Mouse (Mus musculus) hindbrain, postnatal 0 days (tissue): ENCODE data around the gene Prkn. TPM values are rescaled to one million over a fixed set of nuclear protein-coding genes. Genes with fewer than 3 reads are reported as not detected.
A peak's percentile ranks its signal among the peaks of the same experiment; 100 is the strongest.

Source experiments
- ATAC-seq: fragments of 200-750 bp; cut with Nextera tagmentation; 2 replicates; pipeline ENCODE4 v1.8.0; 2017; ENCODE audit warnings: mild to moderate bottlenecking, moderate TSS enrichment, moderate library complexity
- DNase-seq: peaks from one replicate; pipeline ENCODE4 v3.0.0-alpha.2; 2015; ENCODE audit warnings: low spot score
- H3K27ac ChIP-seq: fragments of 300-500 bp; sonication (generic); 2 replicates; pipeline ENCODE4 v1.5.1; 2014; ENCODE audit warnings: mild to moderate bottlenecking
- H3K27me3 ChIP-seq: fragments of 300-500 bp; sonication (generic); 2 replicates; pipeline ENCODE4 v1.6.1; 2014; ENCODE audit warnings: low read length, mixed read lengths; ENCODE audit not compliant: insufficient read depth
- H3K36me3 ChIP-seq: fragments of 300-500 bp; sonication (generic); 2 replicates; pipeline ENCODE4 v1.6.1; 2014; ENCODE audit warnings: low read length, mixed read lengths; ENCODE audit not compliant: insufficient read depth
- H3K4me1 ChIP-seq: fragments of 300-500 bp; sonication (generic); 2 replicates; pipeline ENCODE4 v1.6.1; 2014; ENCODE audit warnings: antibody characterized with exemption, low read length, mixed read lengths; ENCODE audit not compliant: insufficient read depth
- H3K4me2 ChIP-seq: fragments of 300-500 bp; sonication (generic); 2 replicates; pipeline ENCODE4 v1.6.1; 2014; ENCODE audit warnings: low read depth, mild to moderate bottlenecking, low read length, moderate library complexity, mixed read lengths
- H3K4me3 ChIP-seq: fragments of 300-500 bp; sonication (generic); 2 replicates; pipeline ENCODE4 v1.5.1; 2014; ENCODE audit warnings: low read length
- H3K9ac ChIP-seq: fragments of 300-500 bp; sonication (generic); replicated peaks from 2 replicates; pipeline ENCODE4 v1.6.1; 2014; ENCODE audit warnings: mild to moderate bottlenecking, low read length, moderate library complexity, mixed read lengths
- H3K9me3 ChIP-seq: fragments of 300-500 bp; sonication (generic); 2 replicates; pipeline ENCODE4 v1.6.1; 2016; ENCODE audit warnings: low read length, mixed read lengths
- CTCF ChIP-seq: IDR thresholded peaks from 2 replicates; pipeline ENCODE4 v1.5.1; 2016; ENCODE audit warnings: antibody characterized with exemption, control low read depth, low read depth
- WGBS: fragments of 180-500 bp; shearing (Covaris S2); extraction: QIAGEN DNeasy Blood & Tissue Kit; methylation state at CpG from one replicate; pipeline ENCODE4 v1.1.7; 2014; 5-methylcytosine and 5-hydroxymethylcytosine counted together
- polyA plus RNA-seq: library from polyadenylated mRNA; unstranded; fragments of >200 nt; fragmentation: Nextera tagmentation; extraction: Ambion mirVana; gene quantifications from 2 replicates; pipeline ENCODE4 v1.2.1, GENCODE M21; 2015
- total RNA-seq: library from RNA; depleted of rRNA; stranded (reverse); fragments of >200 nt; gene quantifications from 2 replicates; pipeline ENCODE4 v1.2.3, GENCODE M21; 2014

Gene Prkn
- total and polyA plus RNA-seq, 2 experiments from 2014 or later: 9.3 to 10.7 TPM

DNA sequence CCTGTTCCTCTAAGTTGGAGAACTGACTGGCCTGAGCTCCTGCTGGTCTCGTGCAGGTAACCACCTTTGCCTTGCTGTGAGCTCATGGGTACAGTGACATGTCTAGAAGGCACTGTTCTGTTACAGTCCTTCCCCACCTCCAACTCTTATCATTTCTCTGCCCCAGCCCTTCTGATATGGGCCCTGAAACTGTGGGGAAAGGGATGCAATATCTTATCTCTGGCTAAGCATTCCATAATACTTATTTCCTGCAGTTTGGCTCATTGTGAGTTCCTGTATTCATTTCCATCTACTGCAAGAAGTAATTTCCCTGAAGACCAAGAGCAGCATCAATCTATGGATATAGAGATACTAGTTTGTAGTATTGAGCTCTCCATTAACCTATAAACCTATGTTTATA is 506.1 kb downstream of the Prkn start:
- no peak for TF ChIP-seq CTCF

DNA sequence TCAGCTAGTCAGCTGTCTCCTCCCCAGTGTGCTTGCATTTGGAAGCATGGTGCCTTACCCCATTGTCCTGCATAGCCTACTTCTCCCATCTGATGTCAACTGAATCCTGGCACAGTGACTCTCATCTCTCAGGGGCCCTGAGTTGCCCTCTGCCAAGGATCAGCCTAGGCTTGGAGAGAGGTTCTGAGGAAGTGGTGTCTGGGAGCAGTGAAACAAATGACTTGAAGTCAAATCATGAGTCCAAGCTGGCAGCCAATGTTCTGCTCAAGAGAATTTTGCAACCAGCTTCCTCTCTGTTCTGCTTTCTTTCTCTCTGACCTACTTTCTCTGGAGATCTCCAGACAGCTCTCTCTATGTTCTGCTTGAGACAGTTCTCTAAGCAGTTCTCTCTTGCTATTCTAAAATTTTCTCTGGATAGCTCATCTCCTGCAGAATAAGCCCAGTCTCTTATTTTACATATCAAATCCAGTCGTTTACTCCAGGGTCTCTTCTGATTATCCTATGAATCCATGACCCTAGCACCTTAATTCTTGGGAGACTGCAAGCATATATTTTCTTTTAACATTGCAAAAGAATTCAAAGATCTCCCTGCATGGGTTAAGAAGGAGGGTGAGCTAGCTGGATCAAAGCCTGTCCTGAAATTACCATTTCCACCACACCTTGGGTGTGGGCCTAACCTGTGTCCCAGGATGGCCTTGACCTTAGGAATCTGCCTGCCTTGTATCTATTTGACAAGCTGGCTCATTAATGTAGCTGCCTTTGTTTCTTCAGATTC is 512.8 kb downstream of the Prkn start:
- no peak overlapping the region for H3K27ac ChIP-seq
- DNase-seq: no peak
- H3K36me3 ChIP-seq: no peaks in the 10 kb centered on the region
- no peak overlapping the region for H3K4me3 ChIP-seq
- no peak for ATAC-seq
- TF ChIP-seq CTCF: no peak
- H3K4me1 ChIP-seq: no peaks in the 10 kb centered on the region
- WGBS: 52% methylated on average over 1 of the region's 1 CpGs
- no peaks in the 10 kb centered on the region for H3K9me3 ChIP-seq
- no peak overlapping the region for H3K9ac ChIP-seq
- no peak overlapping the region for H3K4me2 ChIP-seq
- H3K27me3 ChIP-seq: no peaks in the 10 kb centered on the region

More for the DNA sequence above, 506.1 kb downstream of the Prkn start:
- H3K4me3 ChIP-seq: no peak overlapping the region
- no peak overlapping the region for H3K9ac ChIP-seq
- DNase-seq (no peak), ATAC-seq (no peak)
- no peaks in the 10 kb centered on the region for H3K27me3 ChIP-seq
- no peaks in the 10 kb centered on the region for H3K9me3 ChIP-seq
- H3K36me3 ChIP-seq: no peaks in the 10 kb centered on the region
- H3K4me1 ChIP-seq: no peaks in the 10 kb centered on the region
- 92% methylated on average over 1 of the region's 1 CpGs for whole genome bisulfite sequencing
- no peak overlapping the region for H3K4me2 ChIP-seq
- no peak overlapping the region for H3K27ac ChIP-seq

DNA sequence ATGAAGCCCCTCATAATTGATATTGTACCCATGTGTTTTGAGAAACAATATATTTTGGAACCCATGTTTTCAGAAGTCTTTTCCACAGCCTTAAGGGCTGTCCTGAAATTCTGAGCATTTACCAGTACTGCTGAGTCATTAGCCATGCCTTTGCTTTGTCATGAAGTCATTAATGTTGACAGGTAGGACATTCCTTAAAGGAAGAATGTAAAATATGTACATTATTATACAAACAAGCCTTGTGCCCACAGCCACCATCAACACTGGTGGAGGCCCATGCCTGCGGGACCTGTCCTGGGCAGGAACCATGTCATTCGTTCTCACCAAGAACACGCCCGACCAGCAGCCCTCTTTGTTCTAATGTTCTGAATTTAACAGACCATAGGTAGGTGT is 513.4 kb downstream of the Prkn start:
- WGBS: 94% methylated on average over 4 of the region's 4 CpGs
- Histone ChIP-seq H3K4me3 (no peak overlapping the region), H3K27me3 (no peaks in the 10 kb centered on the region), H3K9ac (no peak overlapping the region), H3K27ac (no peak overlapping the region), H3K36me3 (no peaks in the 10 kb centered on the region), H3K4me1 (no peaks in the 10 kb centered on the region), H3K4me2 (no peak overlapping the region), H3K9me3 (no peaks in the 10 kb centered on the region)
- TF ChIP-seq CTCF: no peak
- ATAC-seq (no peak), DNase-seq (no peak)

DNA sequence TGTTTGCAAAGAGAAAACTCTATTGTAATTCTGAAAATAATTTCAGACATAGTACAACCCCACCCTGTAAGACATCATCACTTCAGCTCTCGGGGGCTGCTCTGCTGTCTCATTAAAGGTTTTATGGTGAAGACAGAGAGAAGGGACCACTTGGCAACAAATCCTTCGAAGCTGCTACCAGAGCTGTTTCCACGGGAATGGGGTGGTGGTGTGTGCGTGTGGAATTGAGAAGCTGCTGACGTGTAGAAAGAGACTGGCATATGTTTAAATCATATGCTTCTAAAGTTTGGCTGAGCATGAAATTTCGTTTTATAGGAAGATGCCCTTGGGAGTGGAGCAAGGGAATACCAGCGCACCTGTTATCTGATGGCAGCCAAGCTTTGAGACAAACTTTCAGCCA is 514.2 kb downstream of the Prkn start:
- Histone ChIP-seq H3K36me3 (no peaks in the 10 kb centered on the region), H3K4me3 (no peak overlapping the region), H3K4me1 (no peaks in the 10 kb centered on the region), H3K9me3 (no peaks in the 10 kb centered on the region), H3K27ac (no peak overlapping the region), H3K4me2 (no peak overlapping the region), H3K27me3 (no peaks in the 10 kb centered on the region), H3K9ac (no peak overlapping the region)
- no peak for ATAC-seq
- WGBS: 47% methylated on average over 7 of the region's 7 CpGs
- peak; percentile 4 for DNase-seq
- TF ChIP-seq CTCF: no peak

DNA sequence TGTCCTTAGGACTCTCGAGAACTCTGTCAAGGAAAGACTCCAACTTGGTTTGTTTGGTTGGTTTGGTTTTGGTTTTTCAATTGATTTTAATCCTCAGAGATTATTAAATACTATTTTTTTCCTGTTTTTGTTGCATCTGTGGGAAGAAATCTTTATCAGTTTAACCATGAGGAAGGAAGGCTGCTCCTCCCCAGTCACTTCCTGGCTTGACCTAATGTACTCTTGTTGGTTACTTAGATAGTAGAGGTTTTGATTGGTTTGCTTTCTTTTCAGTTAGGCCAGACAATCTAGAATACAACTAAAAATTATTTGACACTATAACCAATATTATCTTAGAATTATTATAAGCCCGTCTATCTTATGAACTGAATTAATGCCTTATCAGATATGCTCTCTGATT is 535.3 kb downstream of the Prkn start:
- 91% methylated on average over 2 of the region's 2 CpGs for WGBS

DNA sequence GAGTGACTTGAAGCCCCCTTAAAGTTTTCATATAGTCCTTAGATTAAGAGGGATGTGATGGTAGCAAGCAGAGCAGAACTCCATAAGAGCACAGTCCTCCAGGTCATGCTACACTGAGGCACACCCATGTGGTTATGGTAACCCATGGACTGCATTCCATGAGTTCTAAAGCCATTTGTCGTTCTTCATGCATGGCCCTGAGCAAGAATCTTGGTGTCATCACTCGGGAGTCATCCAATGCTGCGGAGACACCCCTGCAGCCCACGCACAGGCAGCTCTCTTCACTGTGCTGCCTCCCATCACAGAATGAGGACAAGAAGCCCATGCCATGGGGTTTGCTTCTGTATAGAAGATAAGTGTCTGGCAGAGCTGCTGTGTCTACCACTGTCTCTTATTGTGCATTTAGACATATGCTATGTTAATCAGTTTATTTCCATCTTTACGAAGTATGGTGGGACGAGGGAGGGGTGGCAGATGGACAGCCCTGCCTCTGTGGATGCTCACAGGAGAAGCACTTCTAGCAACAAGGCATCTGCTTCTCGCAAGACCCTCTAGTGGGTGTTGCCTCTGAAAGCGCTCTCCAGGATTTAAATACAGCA is 543.3 kb downstream of the Prkn start:
- Histone ChIP-seq H3K9ac (no peak overlapping the region), H3K36me3 (no peaks in the 10 kb centered on the region), H3K27ac (no peak overlapping the region), H3K4me2 (no peak overlapping the region), H3K9me3 (no peaks in the 10 kb centered on the region), H3K4me1 (no peaks in the 10 kb centered on the region), H3K27me3 (no peaks in the 10 kb centered on the region), H3K4me3 (no peak overlapping the region)
- WGBS: 84% methylated on average over 8 of the region's 8 CpGs
- ATAC-seq: no peak
- TF ChIP-seq CTCF: no peak
- DNase-seq: no peak

More for the DNA sequence above, 535.3 kb downstream of the Prkn start:
- H3K27me3 ChIP-seq: no peaks in the 10 kb centered on the region
- no peaks in the 10 kb centered on the region for H3K9me3 ChIP-seq
- H3K4me2 ChIP-seq: no peak overlapping the region
- no peak for TF ChIP-seq CTCF
- H3K4me1 ChIP-seq: no peaks in the 10 kb centered on the region
- no peak for DNase-seq
- no peak overlapping the region for H3K9ac ChIP-seq
- H3K27ac ChIP-seq: no peak overlapping the region
- no peaks in the 10 kb centered on the region for H3K36me3 ChIP-seq
- no peak overlapping the region for H3K4me3 ChIP-seq
- ATAC-seq: no peak

DNA sequence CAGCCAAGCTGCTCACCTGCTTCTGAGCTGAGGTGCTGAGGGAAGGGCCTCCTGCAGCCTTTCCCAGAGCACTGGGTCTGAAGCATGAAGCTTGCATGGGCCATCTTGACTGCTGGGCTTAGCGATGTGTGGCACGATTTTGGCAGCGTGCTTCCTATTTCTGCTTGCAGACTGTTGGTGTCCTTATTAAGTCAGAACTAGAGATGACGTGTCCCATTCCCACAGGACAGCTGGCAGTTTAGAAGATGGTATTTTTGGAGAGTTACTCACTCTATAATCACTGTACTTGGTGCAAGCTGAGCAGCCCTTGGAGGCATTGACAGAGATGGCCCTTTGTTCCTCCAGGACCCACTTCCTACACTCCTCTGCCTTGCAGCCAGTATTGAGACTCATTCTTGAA is 545.1 kb downstream of the Prkn start:
- H3K4me3 ChIP-seq: no peak overlapping the region
- whole genome bisulfite sequencing: 81% methylated on average over 4 of the region's 4 CpGs
- H3K27me3 ChIP-seq: no peaks in the 10 kb centered on the region
- ATAC-seq: no peak
- H3K4me1 ChIP-seq: no peaks in the 10 kb centered on the region
- DNase-seq: peak; percentile 43
- H3K36me3 ChIP-seq: no peaks in the 10 kb centered on the region
- H3K9ac ChIP-seq: no peak overlapping the region
- H3K27ac ChIP-seq: no peak overlapping the region
- no peak for TF ChIP-seq CTCF
- no peak overlapping the region for H3K4me2 ChIP-seq
- H3K9me3 ChIP-seq: peaks cover under 1% of the 10 kb centered on the region; the same call in 1 of the 2 replicates
